In the genomic region with DNA sequence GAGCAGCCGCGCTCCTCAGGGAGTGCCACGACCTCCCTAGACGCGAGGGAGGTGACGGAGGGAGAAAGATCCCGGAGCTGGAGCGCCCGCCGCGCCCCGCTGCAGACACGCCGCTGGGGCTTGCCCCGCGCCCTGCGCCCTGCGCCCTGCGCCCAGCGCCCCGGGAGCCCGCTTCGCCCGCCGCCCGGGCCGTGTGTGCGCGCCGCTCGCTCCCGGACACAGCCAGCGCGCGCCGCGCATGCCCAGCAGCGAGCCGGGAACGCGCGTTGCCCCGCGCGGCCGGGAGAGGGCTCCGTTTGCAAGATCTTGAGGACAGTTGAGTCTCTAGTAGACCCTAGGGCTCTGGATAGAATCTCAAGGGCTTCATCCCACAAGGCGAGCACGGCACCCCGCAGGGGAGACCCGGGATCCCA, we compare ENCODE assay signal across 8 mouse cellular contexts. TPM values are rescaled to one million over a fixed set of nuclear protein-coding genes. Genes with fewer than 3 reads are reported as not detected.
DNase-seq lines count a peak whose midpoint lies in the region; ATAC-seq and TF ChIP-seq lines count a peak whose summit lies in the region.

No protein-coding gene starts in this region.

- peak overlapping the region; percentile 88 for H3K4me3 ChIP-seq in intestine, postnatal 0 days (ENCODE audit: low read depth, low read length)

- H3K9me3 ChIP-seq in intestine, postnatal 0 days (ENCODE audit: control insufficient read depth), result no peaks in the 10 kb centered on the region

- DNase-seq in adrenal gland, adult 2 months, result peak; percentile 92
- DNase-seq in embryo, embryonic 10.5 days (ENCODE audit: low spot score), result peak; percentile 82
- DNase-seq in gastrocnemius, postnatal 4 days (ENCODE audit: low spot score in 2 of 2), result peak; percentile 80 to 81
- DNase-seq in left cerebral cortex, postnatal 36 days (ENCODE audit: low spot score in 2 of 2), result peak; percentile 74 to 76
- peak; percentile 82 for DNase-seq in mesoderm, embryonic 11.5 days (ENCODE audit: low read depth, low spot score)
- DNase-seq in right cerebral cortex, postnatal 4 days, result peak; percentile 87
- DNase-seq in yolk sac, embryonic 10.5 days (ENCODE audit: low spot score), result peak; percentile 82

- WGBS in intestine, postnatal 0 days, result 2% methylated on average over 48 of the region's 51 CpGs

- intact Hi-C loops in left cerebral cortex, postnatal 36 days (cut with DNase I), result loop anchor here (5.0 kb wide), 2 partner anchors 73 to 192 kb away; no protein-coding TSS in a partner anchor

- H3K4me2 ChIP-seq in intestine, postnatal 0 days (replicated peaks; ENCODE audit: low read depth), result peak overlapping the region; percentile 90

- peak overlapping the region; percentile 88 for H3K9ac ChIP-seq in intestine, postnatal 0 days (ENCODE audit: low read depth, low read length)

- H3K27ac ChIP-seq in intestine, postnatal 0 days (ENCODE audit: low read depth, low read length), result no peak overlapping the region; the same call in 1 of the 2 replicates

- H3K4me1 ChIP-seq in intestine, postnatal 0 days (replicated peaks; ENCODE audit: control insufficient read depth, insufficient read depth, low read length), result no peaks in the 10 kb centered on the region

- TF ChIP-seq CTCF in intestine, postnatal 0 days (IDR thresholded peaks at IDR 0.05; ENCODE audit: low read depth), result peak; percentile 65

- ATAC-seq in intestine, postnatal 0 days, result peak; percentile 90

- H3K27me3 ChIP-seq in intestine, postnatal 0 days (replicated peaks; ENCODE audit: control insufficient read depth, insufficient read depth, low read length), result no peaks in the 10 kb centered on the region

- no peaks in the 10 kb centered on the region for H3K36me3 ChIP-seq in intestine, postnatal 0 days (ENCODE audit: control insufficient read depth, insufficient read depth)

RNA-seq across cellular contexts. Expression of gene Eps8, which starts 5.6 kb away (rescaled TPM):
- 10 to 100 TPM; 18.8 to 51.5 TPM for total RNA-seq in adrenal gland, adult 2 months (2021)
- 10.6 and 22.1 TPM in 2 replicates for polyA plus RNA-seq in adrenal gland, adult 2 months (2012; rRNA removed)
- 10 to 100 TPM; 21.1 to 22.3 TPM for total RNA-seq in gastrocnemius, postnatal 4 days (2021)
- 204 and 209 TPM in 2 replicates for polyA plus RNA-seq in intestine, postnatal 0 days (2015; fragmentation: Nextera tagmentation; extraction: Ambion mirVana)
- total RNA-seq in left cerebral cortex, postnatal 36 days (2021), result 10 to 100 TPM; 32.2 to 39.2 TPM
